Mouse (Mus musculus) heart, adult 2 months (tissue): ENCODE data around the gene Isg20. TPM values are rescaled to one million over a fixed set of nuclear protein-coding genes. Genes with fewer than 3 reads are reported as not detected.

ENCODE experiments used
- DNase-seq, 2 experiments: peaks; one replicate each; pipeline ENCODE4 v3.0.0; 2021
- H3K27ac ChIP-seq: fragments of 200-600 bp; 2 replicates; pipeline ENCODE4 v1.8.1; 2022
- H3K27me3 ChIP-seq: fragments of 200-500 bp; 2 replicates; pipeline ENCODE4 v1.6.1; 2012; ENCODE audit warnings: mild to moderate bottlenecking, low read length, inconsistent platforms, mixed read lengths; ENCODE audit not compliant: control insufficient read depth, insufficient read depth
- H3K36me3 ChIP-seq: fragments of 200-500 bp; 2 replicates; pipeline ENCODE4 v1.6.1; 2012; ENCODE audit warnings: low read length, inconsistent platforms; ENCODE audit not compliant: control insufficient read depth, insufficient read depth
- H3K4me1 ChIP-seq: fragments of 200-500 bp; 2 replicates; pipeline ENCODE4 v1.6.1; 2011; ENCODE audit warnings: low read length; ENCODE audit not compliant: control insufficient read depth, insufficient read depth
- H3K4me3 ChIP-seq: fragments of 200-600 bp; 2 replicates; pipeline ENCODE4 v1.8.1; 2022
- H3K79me2 ChIP-seq: fragments of 200-500 bp; replicated peaks from 2 replicates; pipeline ENCODE4 v1.6.1; 2012; ENCODE audit warnings: mild to moderate bottlenecking, inconsistent platforms, low read length, moderate library complexity, mixed read lengths; ENCODE audit not compliant: control insufficient read depth, insufficient read depth
- H3K9ac ChIP-seq: fragments of 200-500 bp; 2 replicates; pipeline ENCODE4 v1.6.1; 2012; ENCODE audit warnings: low read depth, mild to moderate bottlenecking, control low read depth, inconsistent platforms, low read length, mixed read lengths
- CTCF ChIP-seq: fragments of 200-600 bp; IDR thresholded peaks from 2 replicates; pipeline ENCODE4 v1.8.1; 2022; ENCODE audit warnings: antibody characterized with exemption, mild to moderate bottlenecking, moderate library complexity
- EP300 ChIP-seq: fragments of 200-500 bp; IDR thresholded peaks from 2 replicates; pipeline ENCODE4 v1.6.1; 2011; ENCODE audit warnings: low read depth, low read length, control low read depth; ENCODE audit not compliant: insufficient read depth
- POLR2A ChIP-seq: fragments of 200-500 bp; IDR thresholded peaks from 2 replicates; pipeline ENCODE4 v1.6.1; 2011; ENCODE audit warnings: mild to moderate bottlenecking, low read depth, low read length, control low read depth; ENCODE audit not compliant: insufficient read depth
- WGBS: fragments of 180-500 bp; shearing (Covaris S2); methylation state at CpG from one replicate; pipeline ENCODE4 v1.1.7; 2018; 5-methylcytosine and 5-hydroxymethylcytosine counted together
- intact Hi-C: fragments of 180-260 bp; cut with DNase I; formaldehyde crosslinking; loops from one replicate; pipeline ENCODE4 v1.15.1; 2025
- long read RNA-seq: library from polyadenylated mRNA; stranded (forward); transcript quantifications from one replicate; pipeline ENCODE4 v2.0.0, GENCODE M21; 2021
- polyA plus RNA-seq: library from polyadenylated mRNA; depleted of rRNA; stranded (reverse); fragments of >200 nt; gene quantifications from 2 replicates; pipeline ENCODE4 v1.2.3, GENCODE M21; 2012; rRNA removed
- total RNA-seq, 2 experiments: library from RNA; stranded (reverse); gene quantifications; 2 replicates each; pipeline ENCODE4 v1.2.3; 2021

Isg20 gene
- total RNA-seq = 10 to 100 TPM in 1 of 2 experiments, 1 to 10 TPM in 1; 6.2 to 30.3 TPM
- 15.3 and 88.6 TPM in 2 replicates for polyA plus RNA-seq
- long read RNA-seq, transcript Isg20-203 (3 exons, 845 nt) = major isoform, 10 of 15 reads
- long read RNA-seq, partial matches to known transcripts = 0 of 15 reads
- long read RNA-seq, other reads (novel, unspliced or antisense) = 1 of 15 reads

GRCm38 (mm10) chr7:78912974-78913474 lies at the start of gene Isg20:
Gene Isg20, plus strand, starts transcription at chr7:78913424.
- H3K4me3 ChIP-seq = peak within 1 kb of the TSS; percentile 45
- no peak for TF ChIP-seq EP300
- TF ChIP-seq CTCF = no peak
- TF ChIP-seq POLR2A = no peak
- H3K27ac ChIP-seq = peak within 1 kb of the TSS; percentile 67
- H3K36me3 ChIP-seq = no peaks in the 10 kb centered on the region
- DNase-seq = no peak
- H3K9ac ChIP-seq = peak within 1 kb of the TSS; percentile 57
- intact Hi-C loops = no loop called here
- peaks cover 8% of the 10 kb centered on the region for H3K4me1 ChIP-seq
- no peaks in the 10 kb centered on the region for H3K27me3 ChIP-seq
- H3K79me2 ChIP-seq = no peaks in the 10 kb centered on the region
- 68% methylated on average over 5 of the region's 5 CpGs for WGBS

- 64% methylated on average over 7 of the region's 7 CpGs for WGBS
- Histone ChIP-seq H3K27me3 (no peaks in the 10 kb centered on the region), H3K4me1 (no peaks in the 10 kb centered on the region; the same call in 1 of the 2 replicates), H3K79me2 (no peaks in the 10 kb centered on the region), H3K27ac (no peak overlapping the region), H3K4me3 (no peak overlapping the region), H3K36me3 (no peaks in the 10 kb centered on the region), H3K9ac (no peak overlapping the region)
- TF ChIP-seq POLR2A (no peak), EP300 (no peak), CTCF (no peak)
- DNase-seq = no peak
- intact Hi-C loops = no loop called here
Observed at GRCm38 (mm10) chr7:78863796-78864445, 49.3 kb upstream of the Isg20 start.

- no peak for DNase-seq
- Histone ChIP-seq H3K27me3 (no peaks in the 10 kb centered on the region), H3K36me3 (no peaks in the 10 kb centered on the region), H3K4me3 (no peak overlapping the region), H3K79me2 (no peaks in the 10 kb centered on the region), H3K9ac (no peak overlapping the region), H3K27ac (no peak overlapping the region), H3K4me1 (no peaks in the 10 kb centered on the region; the same call in 1 of the 2 replicates)
- intact Hi-C loops = no loop called here
- 28% methylated on average over 4 of the region's 4 CpGs for WGBS
- TF ChIP-seq POLR2A (no peak), EP300 (no peak), CTCF (no peak)
Observed at GRCm38 (mm10) chr7:78864446-78864802, 48.8 kb upstream of the Isg20 start.

- Histone ChIP-seq H3K36me3 (no peaks in the 10 kb centered on the region), H3K4me1 (no peaks in the 10 kb centered on the region; the same call in 1 of the 2 replicates), H3K79me2 (no peaks in the 10 kb centered on the region), H3K27me3 (no peaks in the 10 kb centered on the region), H3K9ac (no peak overlapping the region), H3K4me3 (no peak overlapping the region), H3K27ac (no peak overlapping the region)
- TF ChIP-seq EP300 (no peak), CTCF (no peak), POLR2A (no peak)
- DNase-seq = no peak
- 70% methylated on average over 12 of the region's 12 CpGs for WGBS
- intact Hi-C loops = no loop called here
Observed at GRCm38 (mm10) chr7:78865212-78865949, 47.8 kb upstream of the Isg20 start.

GRCm38 (mm10) chr7:78868731-78869130 lies 44.5 kb upstream of the Isg20 start:
- intact Hi-C loops = no loop called here
- Histone ChIP-seq H3K36me3 (no peaks in the 10 kb centered on the region), H3K27me3 (no peaks in the 10 kb centered on the region), H3K9ac (no peak overlapping the region), H3K4me3 (no peak overlapping the region), H3K27ac (no peak overlapping the region), H3K4me1 (no peaks in the 10 kb centered on the region; the same call in 1 of the 2 replicates), H3K79me2 (no peaks in the 10 kb centered on the region)
- WGBS = 26% methylated on average over 5 of the region's 5 CpGs
- TF ChIP-seq CTCF (no peak), POLR2A (no peak), EP300 (no peak)
- no peak for DNase-seq

GRCm38 (mm10) chr7:78872366-78872765 lies 40.9 kb upstream of the Isg20 start:
- Histone ChIP-seq H3K4me1 (no peaks in the 10 kb centered on the region), H3K9ac (no peak overlapping the region), H3K79me2 (no peaks in the 10 kb centered on the region), H3K27me3 (no peaks in the 10 kb centered on the region), H3K27ac (no peak overlapping the region), H3K36me3 (no peaks in the 10 kb centered on the region), H3K4me3 (no peak overlapping the region)
- intact Hi-C loops = no loop called here
- DNase-seq = no peak
- 77% methylated on average over 6 of the region's 6 CpGs for WGBS
- TF ChIP-seq POLR2A (no peak), EP300 (no peak), CTCF (no peak)
